Mouse (Mus musculus) ovary, adult 10 weeks (tissue): ENCODE results near the gene Rhox2a. TPM values are rescaled to one million over a fixed set of nuclear protein-coding genes. Genes with fewer than 3 reads are reported as not detected.

Source experiments
- polyA plus RNA-seq: library from polyadenylated mRNA; stranded (reverse); fragments of 350-450 nt; fragmentation: Illumina TruSeq; extraction: RNeasy Lipid Tissue Mini Kit (QIAGEN cat#74804); gene quantifications from one replicate; pipeline ENCODE4 v1.2.3, GENCODE M21; 2014

Gene Rhox2a
- not detected for polyA plus RNA-seq

GRCm38 (mm10) chrX:37244676-37245075, at the start of gene Rhox2a:
Gene Rhox2a (plus strand): TSS chrX:37244976.

GRCm38 (mm10) chrX:37210941-37211340, 33.8 kb upstream of the Rhox2a start, which contains the start of gene Gm9:
Gene Gm9 (minus strand): TSS chrX:37211041.

GRCm38 (mm10) chrX:37222158-37222557, 22.6 kb upstream of the Rhox2a start, which contains the start of gene Rhox1:
Gene Rhox1 (minus strand): TSS chrX:37222258.

GRCm38 (mm10) chrX:37249619-37250018, 4.8 kb downstream of the Rhox2a start, which contains the start of gene Rhox3a:
Gene Rhox3a (plus strand): TSS chrX:37249919.

GRCm38 (mm10) chrX:37265038-37265437, 20.3 kb downstream of the Rhox2a start, which contains the start of gene Rhox4a:
Gene Rhox4a (plus strand): TSS chrX:37265338.

Other genes starting within 250 kb of the Rhox2a start
- not detected for gene Sowahd, start 196.1 kb upstream of the Rhox2a start, polyA plus RNA-seq
- 1,809 TPM for gene Rpl39, start 159.6 kb upstream of the Rhox2a start, polyA plus RNA-seq
- gene Upf3b, start 134.7 kb upstream of the Rhox2a start, polyA plus RNA-seq, result 100 TPM
- 140 TPM for gene Nkap, start 118.2 kb upstream of the Rhox2a start, polyA plus RNA-seq
- gene Akap14, start 76.1 kb upstream of the Rhox2a start, polyA plus RNA-seq, result 1.6 TPM
- gene Ndufa1, start 53.8 kb upstream of the Rhox2a start, polyA plus RNA-seq, result 149 TPM
- 0.40 TPM for gene Rnf113a1, start 53.7 kb upstream of the Rhox2a start, polyA plus RNA-seq
- gene Gm9, start 33.9 kb upstream of the Rhox2a start, polyA plus RNA-seq, result not detected
- gene Rhox1, start 22.7 kb upstream of the Rhox2a start, polyA plus RNA-seq, result not detected
- not detected for gene Rhox3a, start 4.9 kb downstream of the Rhox2a start, polyA plus RNA-seq
- not detected for gene Rhox4a, start 20.4 kb downstream of the Rhox2a start, polyA plus RNA-seq
- gene Rhox3a2, start 135.1 kb downstream of the Rhox2a start, polyA plus RNA-seq, result not detected
- not detected for gene Rhox4a2, start 145.9 kb downstream of the Rhox2a start, polyA plus RNA-seq
- gene Rhox2b, start 167.1 kb downstream of the Rhox2a start, polyA plus RNA-seq, result not detected
- not detected for gene Rhox4b, start 187.5 kb downstream of the Rhox2a start, polyA plus RNA-seq
- not detected for gene Rhox2c, start 208.7 kb downstream of the Rhox2a start, polyA plus RNA-seq
- not detected for gene Rhox3c, start 213.6 kb downstream of the Rhox2a start, polyA plus RNA-seq
- not detected for gene Rhox4c, start 235.4 kb downstream of the Rhox2a start, polyA plus RNA-seq
- not detected for gene Rhox2d, start 248.5 kb downstream of the Rhox2a start, polyA plus RNA-seq